22 mouse cellular contexts compared by ENCODE assay signal in the genomic region with DNA sequence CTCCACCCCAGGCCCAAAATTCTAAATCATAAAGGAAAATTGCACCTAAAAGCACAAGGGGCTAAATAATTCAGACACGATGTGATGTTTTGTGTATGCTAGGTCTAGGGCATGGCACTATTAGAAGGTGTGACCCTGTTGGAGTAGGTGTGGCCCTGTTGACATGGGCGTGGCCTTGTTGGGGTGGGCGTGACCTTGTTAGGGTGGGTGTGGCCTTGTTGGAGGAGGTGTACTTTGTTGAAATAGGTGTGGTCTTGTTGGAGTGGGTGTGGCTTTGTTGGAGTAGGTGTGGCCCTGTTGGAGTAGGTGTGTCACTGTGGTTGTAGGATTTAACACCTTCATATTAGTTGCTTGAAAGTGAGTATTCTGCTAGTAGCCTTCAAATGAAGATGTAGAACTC.
"Had no signal": no experiment of that assay in that cellular context is flagged by ENCODE, and none has a peak within 500 bp of the region (broad histone marks: within the 10 kb centered on the region; RNA-seq: fewer than 3 reads in every experiment).

No protein-coding gene starts in this region.

- H3K9me3 ChIP-seq: lung, embryonic 15.5 days; midbrain, embryonic 10.5 days; midbrain, embryonic 12.5 days; neural tube, embryonic 13.5 days; neural tube, embryonic 15.5 days; stomach, embryonic 15.5 days had no signal

- ATAC-seq: lung, postnatal 0 days; midbrain, embryonic 16.5 days had no signal

- H3K27me3 ChIP-seq: lung, embryonic 15.5 days; stomach, embryonic 15.5 days had no signal

- H3K4me1 ChIP-seq: lung, embryonic 15.5 days; stomach, embryonic 15.5 days had no signal

- H3K9ac ChIP-seq: lung, embryonic 15.5 days; midbrain, embryonic 12.5 days; neural tube, embryonic 13.5 days; neural tube, embryonic 15.5 days; stomach, embryonic 15.5 days had no signal

- H3K4me3 ChIP-seq: lung, embryonic 15.5 days; midbrain, embryonic 10.5 days; midbrain, embryonic 12.5 days; myocyte; neural tube, embryonic 13.5 days; neural tube, embryonic 15.5 days; stomach, embryonic 15.5 days had no signal

- DNase-seq: lung, adult 2 months; lung, postnatal 14 days; lung, postnatal 36 days; midbrain, embryonic 14.5 days; retina, postnatal 1 day; right cerebral cortex, adult 18-20 months; right cerebral cortex, postnatal 25 days; right cerebral cortex, postnatal 4 days; spleen, adult 18-20 months; thymus, adult 18-20 months; thymus, postnatal 14 days; thymus, postnatal 36 days had no signal

- H3K36me3 ChIP-seq: lung, embryonic 15.5 days; midbrain, embryonic 10.5 days; midbrain, embryonic 12.5 days; neural tube, embryonic 13.5 days; neural tube, embryonic 15.5 days; stomach, embryonic 15.5 days had no signal

- H3K27ac ChIP-seq: lung, embryonic 15.5 days; macrophage; midbrain, embryonic 10.5 days; midbrain, embryonic 12.5 days; neural tube, embryonic 13.5 days; neural tube, embryonic 15.5 days; stomach, embryonic 15.5 days had no signal

- H3K4me2 ChIP-seq: lung, embryonic 15.5 days; midbrain, embryonic 12.5 days; neural tube, embryonic 13.5 days; neural tube, embryonic 15.5 days; stomach, embryonic 15.5 days had no signal
